Mouse (Mus musculus): Measurements from ENCODE around the gene Usp32. TPM values are rescaled to one million over a fixed set of nuclear protein-coding genes. Genes with fewer than 3 reads are reported as not detected.
A peak's percentile ranks its signal among the peaks of the same experiment; 100 is the strongest.

The Usp32 gene
- total RNA-seq, 2 experiments from 2014 or later: 122 to 126 TPM

GRCm38 (mm10) chr11:84958271-84958630 is 181.7 kb downstream of the Usp32 start:
- H3K27ac ChIP-seq: peak overlapping the region; percentile 82
- intact Hi-C loops (cut with DNase I): no loop called here
- peak overlapping the region; percentile 64 for H3K4me3 ChIP-seq
- no peak for DNase-seq (ENCODE audit: extremely low spot score in 1 of 2, low spot score in 2 of 2)
- TF ChIP-seq CTCF (IDR thresholded peaks at IDR 0.05): no peak

DNA sequence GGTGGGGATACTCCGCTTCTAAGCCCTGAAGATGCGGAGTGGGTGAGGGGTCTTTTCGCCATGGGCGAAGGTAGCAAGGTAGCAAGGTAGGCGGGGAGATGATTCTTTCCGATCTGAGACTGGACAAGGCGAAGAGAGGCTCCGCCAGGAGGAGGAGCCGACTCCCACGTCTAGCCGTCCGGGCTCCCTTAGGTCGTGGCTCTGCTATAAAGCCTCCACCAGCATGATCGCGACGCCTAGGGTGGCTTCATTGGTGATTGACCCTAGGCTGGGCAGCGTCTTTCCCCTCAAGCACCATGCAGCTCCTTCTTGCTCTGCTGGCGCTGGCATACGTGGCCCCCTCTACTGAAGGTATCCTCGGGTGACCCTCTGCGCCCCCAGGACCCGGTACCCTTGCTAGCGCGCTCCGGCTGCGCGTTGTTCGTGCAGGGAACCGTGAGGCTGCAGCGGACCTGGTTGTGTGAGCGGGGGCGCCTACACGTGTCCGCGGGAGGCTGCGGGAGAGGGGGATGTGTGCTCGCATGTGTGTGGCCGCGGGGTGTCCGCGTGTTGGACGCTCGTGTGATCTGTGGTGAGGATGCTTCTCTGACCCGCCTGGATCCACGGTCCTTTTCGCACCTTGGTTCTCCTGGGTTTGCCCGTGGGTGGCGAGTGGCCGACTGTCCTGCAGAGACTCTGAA is 182.2 kb downstream of the Usp32 start, which contains the start of gene Car4:
Car4 (plus strand) TSS at position 196 of the 680 bp plus-strand sequence.
- Histone ChIP-seq H3K27ac (peak within 1 kb of the TSS; percentile 82), H3K4me3 (peak within 1 kb of the TSS; percentile 64)
- peak; percentile 20 to 56 for DNase-seq (ENCODE audit: extremely low spot score in 1 of 2, low spot score in 2 of 2)
- intact Hi-C loops (cut with DNase I): no loop called here
- no peak for TF ChIP-seq CTCF (IDR thresholded peaks at IDR 0.05)

GRCm38 (mm10) chr11:84957171-84957570 is 182.8 kb downstream of the Usp32 start:
- Histone ChIP-seq H3K4me3 (peak overlapping the region; percentile 64), H3K27ac (peak overlapping the region; percentile 82)
- DNase-seq (ENCODE audit: extremely low spot score in 1 of 2, low spot score in 2 of 2): no peak
- TF ChIP-seq CTCF (IDR thresholded peaks at IDR 0.05): no peak
- intact Hi-C loops (cut with DNase I): no loop called here

- DNase-seq (ENCODE audit: extremely low spot score in 1 of 2, low spot score in 2 of 2): no peak
- Histone ChIP-seq H3K4me3 (no peak overlapping the region), H3K27ac (no peak overlapping the region)
- intact Hi-C loops (cut with DNase I): no loop called here
- no peak for TF ChIP-seq CTCF (IDR thresholded peaks at IDR 0.05)
These were observed 183.6 kb downstream of the Usp32 start for GRCm38 (mm10) chr11:84956400-84956799.

DNA sequence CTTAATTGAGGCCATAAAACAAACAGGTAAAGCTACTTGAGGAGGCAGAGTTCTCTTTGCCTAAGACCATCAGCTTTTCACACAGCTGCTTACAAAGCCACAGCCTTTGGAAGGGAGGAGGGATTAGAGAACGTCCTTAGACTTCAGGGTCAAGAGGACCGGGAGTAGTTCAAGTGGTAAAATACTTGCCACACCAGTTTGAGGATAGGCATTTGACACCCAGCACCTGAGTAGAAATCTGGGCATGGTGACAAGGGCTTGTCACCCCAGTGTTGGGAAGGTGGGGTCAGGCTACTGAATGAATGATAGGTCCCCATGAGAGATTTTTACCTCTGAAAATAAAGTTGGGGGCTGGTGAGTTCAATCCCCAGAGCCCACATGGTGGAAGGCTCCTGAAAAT is 187.3 kb downstream of the Usp32 start:
- intact Hi-C loops (cut with DNase I): no loop called here
- H3K4me3 ChIP-seq: no peak overlapping the region
- TF ChIP-seq CTCF (IDR thresholded peaks at IDR 0.05): no peak
- DNase-seq (ENCODE audit: extremely low spot score in 1 of 2, low spot score in 2 of 2): no peak
- no peak overlapping the region for H3K27ac ChIP-seq

GRCm38 (mm10) chr11:84948526-84948925 is 191.4 kb downstream of the Usp32 start:
- intact Hi-C loops (cut with DNase I): no loop called here
- no peak for TF ChIP-seq CTCF (IDR thresholded peaks at IDR 0.05)
- Histone ChIP-seq H3K4me3 (no peak overlapping the region), H3K27ac (no peak overlapping the region)
- no peak for DNase-seq (ENCODE audit: extremely low spot score in 1 of 2, low spot score in 2 of 2)

GRCm38 (mm10) chr11:84948114-84948513 is 191.8 kb downstream of the Usp32 start:
- no peak overlapping the region for H3K4me3 ChIP-seq
- intact Hi-C loops (cut with DNase I): no loop called here
- no peak for TF ChIP-seq CTCF (IDR thresholded peaks at IDR 0.05)
- H3K27ac ChIP-seq: no peak overlapping the region
- DNase-seq (ENCODE audit: extremely low spot score in 1 of 2, low spot score in 2 of 2): no peak

- intact Hi-C loops (cut with DNase I): no loop called here
- Histone ChIP-seq H3K4me3 (no peak overlapping the region), H3K27ac (no peak overlapping the region)
- no peak for DNase-seq (ENCODE audit: extremely low spot score in 1 of 2, low spot score in 2 of 2)
- no peak for TF ChIP-seq CTCF (IDR thresholded peaks at IDR 0.05)
These were observed 192.8 kb downstream of the Usp32 start for GRCm38 (mm10) chr11:84947206-84947605.

GRCm38 (mm10) chr11:84945841-84946240 is 194.1 kb downstream of the Usp32 start:
- intact Hi-C loops (cut with DNase I): no loop called here
- no peak for TF ChIP-seq CTCF (IDR thresholded peaks at IDR 0.05)
- DNase-seq (ENCODE audit: extremely low spot score in 1 of 2, low spot score in 2 of 2): no peak
- Histone ChIP-seq H3K4me3 (no peak overlapping the region), H3K27ac (no peak overlapping the region)

GRCm38 (mm10) chr11:84944639-84945435 is 195.1 kb downstream of the Usp32 start:
- no peak for TF ChIP-seq CTCF (IDR thresholded peaks at IDR 0.05)
- DNase-seq (ENCODE audit: extremely low spot score in 1 of 2, low spot score in 2 of 2): no peak
- Histone ChIP-seq H3K4me3 (no peak overlapping the region), H3K27ac (no peak overlapping the region)
- intact Hi-C loops (cut with DNase I): no loop called here

DNA sequence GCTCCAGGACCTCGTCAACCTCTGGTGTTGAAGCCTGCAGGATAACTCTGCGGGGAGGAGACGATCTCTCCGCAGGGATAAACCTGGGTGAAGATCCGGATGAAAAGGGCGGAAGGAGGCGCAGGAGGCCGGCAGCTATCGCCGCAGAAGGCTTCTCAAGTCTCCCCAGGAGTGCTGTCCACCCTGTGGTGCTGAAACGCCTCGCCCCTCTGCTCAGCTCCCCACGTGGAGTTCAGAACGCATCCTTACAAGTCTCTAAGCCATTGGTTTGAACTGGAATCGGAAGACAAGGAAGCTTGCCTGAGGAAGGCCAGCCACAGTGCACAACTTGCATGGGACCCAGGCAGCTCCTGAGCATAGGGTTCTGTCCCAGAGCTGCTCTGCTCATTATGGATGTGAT is 196.0 kb downstream of the Usp32 start:
- no peak overlapping the region for H3K27ac ChIP-seq
- no peak overlapping the region for H3K4me3 ChIP-seq
- DNase-seq (ENCODE audit: extremely low spot score in 1 of 2, low spot score in 2 of 2): no peak
- intact Hi-C loops (cut with DNase I): no loop called here
- TF ChIP-seq CTCF (IDR thresholded peaks at IDR 0.05): no peak; the same call in none of the 2 replicates

GRCm38 (mm10) chr11:84940140-84940539 is 199.8 kb downstream of the Usp32 start:
- intact Hi-C loops (cut with DNase I): no loop called here
- DNase-seq (ENCODE audit: extremely low spot score in 1 of 2, low spot score in 2 of 2): no peak
- Histone ChIP-seq H3K4me3 (no peak overlapping the region), H3K27ac (peak overlapping the region; percentile 71)
- TF ChIP-seq CTCF (IDR thresholded peaks at IDR 0.05): no peak
